Mouse (Mus musculus): ENCODE data around the gene Smyd3. TPM values are rescaled to one million over a fixed set of nuclear protein-coding genes. Genes with fewer than 3 reads are reported as not detected.

The Smyd3 gene
- 1 to 10 TPM; 7.6 to 8.1 TPM for total RNA-seq (2021)
- polyA plus RNA-seq (2012; rRNA removed), result 2.7 and 4.2 TPM in 2 replicates
- long read RNA-seq, result 0 reads

GRCm38 (mm10) chr1:179517713-179518465, at the start of gene Smyd3:
Gene Smyd3 (minus strand): TSS chr1:179518041.
- H3K27ac ChIP-seq, result peak within 1 kb of the TSS; percentile 76
- intact Hi-C loops (cut with DNase I), result loop anchor here (2.0 kb wide), 1 partner anchor 29 kb away; the partner anchor contains the start of genes Cnst and Tfb2m
- peak within 1 kb of the TSS; percentile 66 for H3K9ac ChIP-seq (ENCODE audit: low read depth, low read length)
- peak; percentile 88 to 90 for DNase-seq
- WGBS, result 6% methylated on average over 39 of the region's 39 CpGs
- H3K36me3 ChIP-seq (ENCODE audit: control insufficient read depth, insufficient read depth, low read length), result no peaks in the 10 kb centered on the region
- no peaks in the 10 kb centered on the region for H3K79me2 ChIP-seq (replicated peaks; ENCODE audit: control insufficient read depth, insufficient read depth, low read length)
- no peaks in the 10 kb centered on the region for H3K27me3 ChIP-seq (ENCODE audit: control insufficient read depth, insufficient read depth, low read length)
- H3K4me1 ChIP-seq (ENCODE audit: control insufficient read depth, insufficient read depth, low read length), result peaks cover 2% of the 10 kb centered on the region
- H3K4me3 ChIP-seq, result peak within 1 kb of the TSS; percentile 58
- TF ChIP-seq POLR2A (IDR thresholded peaks at IDR 0.05; ENCODE audit: insufficient read depth, low read depth, low read length) (peak; percentile 85), EP300 (IDR thresholded peaks at IDR 0.05; ENCODE audit: insufficient read depth, low read depth, low read length) (0 out of 2 replicates have a peak, but pooled peaks have one; percentile 47), CTCF (IDR thresholded peaks at IDR 0.05) (peak; percentile 82)

GRCm38 (mm10) chr1:179567558-179567957, 49.7 kb upstream of the Smyd3 start:
- no peaks in the 10 kb centered on the region for H3K27me3 ChIP-seq (ENCODE audit: control insufficient read depth, insufficient read depth, low read length)
- H3K4me3 ChIP-seq, result no peak overlapping the region
- H3K9ac ChIP-seq (ENCODE audit: low read depth, low read length), result 0 out of 2 replicates have a peak overlapping the region, but pooled peaks have one; percentile 14
- peaks cover 31% of the 10 kb centered on the region for H3K4me1 ChIP-seq (ENCODE audit: control insufficient read depth, insufficient read depth, low read length)
- intact Hi-C loops (cut with DNase I), result no loop called here
- DNase-seq, result no peak
- peaks cover 25% of the 10 kb centered on the region for H3K36me3 ChIP-seq (ENCODE audit: control insufficient read depth, insufficient read depth, low read length)
- peak overlapping the region; percentile 40 for H3K27ac ChIP-seq
- TF ChIP-seq POLR2A (IDR thresholded peaks at IDR 0.05; ENCODE audit: insufficient read depth, low read depth, low read length), result no peak
- no peak for TF ChIP-seq EP300 (IDR thresholded peaks at IDR 0.05; ENCODE audit: insufficient read depth, low read depth, low read length)
- TF ChIP-seq CTCF (IDR thresholded peaks at IDR 0.05), result no peak
- 44% methylated on average over 7 of the region's 7 CpGs for WGBS
- peaks cover 16% of the 10 kb centered on the region for H3K79me2 ChIP-seq (replicated peaks; ENCODE audit: control insufficient read depth, insufficient read depth, low read length)

DNA sequence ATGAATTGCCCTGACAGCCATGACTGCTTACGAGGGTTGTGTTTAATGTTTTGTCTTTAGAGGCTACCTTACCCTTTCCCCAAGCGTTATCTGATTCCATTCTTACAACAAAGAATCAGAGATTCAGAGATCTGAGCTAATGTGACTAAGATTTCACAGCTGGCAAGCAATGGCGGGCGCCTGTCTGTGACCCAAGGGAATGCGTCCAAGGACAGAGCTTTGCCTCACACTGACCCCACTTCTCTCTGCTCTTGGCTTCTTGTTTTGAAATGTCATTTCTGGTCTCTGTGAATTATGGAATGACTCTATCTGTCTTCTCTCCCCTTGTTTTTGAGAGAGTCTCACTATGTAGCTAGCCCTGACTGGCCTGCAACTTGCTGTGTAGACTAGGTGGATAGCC, 46.1 kb upstream of the Smyd3 start:
- peaks cover 12% of the 10 kb centered on the region for H3K79me2 ChIP-seq (replicated peaks; ENCODE audit: control insufficient read depth, insufficient read depth, low read length)
- no peaks in the 10 kb centered on the region for H3K27me3 ChIP-seq (ENCODE audit: control insufficient read depth, insufficient read depth, low read length)
- H3K4me1 ChIP-seq (ENCODE audit: control insufficient read depth, insufficient read depth, low read length), result peaks cover 25% of the 10 kb centered on the region
- H3K36me3 ChIP-seq (ENCODE audit: control insufficient read depth, insufficient read depth, low read length), result peaks cover 27% of the 10 kb centered on the region
- H3K4me3 ChIP-seq, result no peak overlapping the region
- TF ChIP-seq POLR2A (IDR thresholded peaks at IDR 0.05; ENCODE audit: insufficient read depth, low read depth, low read length) (no peak), EP300 (IDR thresholded peaks at IDR 0.05; ENCODE audit: insufficient read depth, low read depth, low read length) (no peak), CTCF (IDR thresholded peaks at IDR 0.05) (0 out of 2 replicates have a peak, but pooled peaks have one; percentile 9)
- intact Hi-C loops (cut with DNase I), result no loop called here
- 61% methylated on average over 5 of the region's 5 CpGs for WGBS
- H3K9ac ChIP-seq (ENCODE audit: low read depth, low read length), result no peak overlapping the region
- H3K27ac ChIP-seq, result peak overlapping the region; percentile 52
- no peak for DNase-seq

- H3K79me2 ChIP-seq (replicated peaks; ENCODE audit: control insufficient read depth, insufficient read depth, low read length), result peaks cover 12% of the 10 kb centered on the region
- H3K27ac ChIP-seq, result peak overlapping the region; percentile 52; the same call in 1 of the 2 replicates
- peaks cover 22% of the 10 kb centered on the region for H3K4me1 ChIP-seq (ENCODE audit: control insufficient read depth, insufficient read depth, low read length)
- H3K9ac ChIP-seq (ENCODE audit: low read depth, low read length), result no peak overlapping the region
- H3K4me3 ChIP-seq, result no peak overlapping the region
- DNase-seq, result no peak
- H3K36me3 ChIP-seq (ENCODE audit: control insufficient read depth, insufficient read depth, low read length), result peaks cover 20% of the 10 kb centered on the region
- H3K27me3 ChIP-seq (ENCODE audit: control insufficient read depth, insufficient read depth, low read length), result no peaks in the 10 kb centered on the region
- TF ChIP-seq EP300 (IDR thresholded peaks at IDR 0.05; ENCODE audit: insufficient read depth, low read depth, low read length) (no peak), CTCF (IDR thresholded peaks at IDR 0.05) (no peak), POLR2A (IDR thresholded peaks at IDR 0.05; ENCODE audit: insufficient read depth, low read depth, low read length) (no peak)
- WGBS, result 87% methylated on average over 4 of the region's 4 CpGs
- intact Hi-C loops (cut with DNase I), result no loop called here
Measured at GRCm38 (mm10) chr1:179563211-179563610, 45.4 kb upstream of the Smyd3 start.

GRCm38 (mm10) chr1:179560845-179561430, 43.1 kb upstream of the Smyd3 start:
- Histone ChIP-seq H3K27ac (peak overlapping the region; percentile 63; the same call in 1 of the 2 replicates), H3K4me1 (ENCODE audit: control insufficient read depth, insufficient read depth, low read length) (peaks cover 18% of the 10 kb centered on the region), H3K79me2 (replicated peaks; ENCODE audit: control insufficient read depth, insufficient read depth, low read length) (peaks cover 5% of the 10 kb centered on the region), H3K9ac (ENCODE audit: low read depth, low read length) (no peak overlapping the region), H3K27me3 (ENCODE audit: control insufficient read depth, insufficient read depth, low read length) (no peaks in the 10 kb centered on the region), H3K4me3 (no peak overlapping the region), H3K36me3 (ENCODE audit: control insufficient read depth, insufficient read depth, low read length) (peaks cover 12% of the 10 kb centered on the region)
- 92% methylated on average over 6 of the region's 6 CpGs for whole genome bisulfite sequencing
- TF ChIP-seq EP300 (IDR thresholded peaks at IDR 0.05; ENCODE audit: insufficient read depth, low read depth, low read length) (no peak), CTCF (IDR thresholded peaks at IDR 0.05) (no peak), POLR2A (IDR thresholded peaks at IDR 0.05; ENCODE audit: insufficient read depth, low read depth, low read length) (no peak)
- intact Hi-C loops (cut with DNase I), result no loop called here
- no peak for DNase-seq
